Mouse (Mus musculus) splenic B cell, adult 2 months (primary cell): ENCODE measurements around the gene Zkscan5.

Experiments used
- DNase-seq: peaks from one replicate; pipeline ENCODE4 v3.0.0-alpha.2; 2011; ENCODE audit warnings: low read depth, low spot score
- H3K27me3 ChIP-seq: 2 replicates; pipeline ENCODE4 v1.6.1; 2012; ENCODE audit warnings: mild to moderate bottlenecking, low read length, moderate library complexity, mixed read lengths; ENCODE audit not compliant: control insufficient read depth, poor library complexity, insufficient read depth, severe bottlenecking
- H3K36me3 ChIP-seq: 2 replicates; pipeline ENCODE4 v1.6.1; 2012; ENCODE audit warnings: mild to moderate bottlenecking, low read length, moderate library complexity, mixed read lengths; ENCODE audit not compliant: control insufficient read depth, poor library complexity, insufficient read depth, severe bottlenecking

Zkscan5 gene

DNA sequence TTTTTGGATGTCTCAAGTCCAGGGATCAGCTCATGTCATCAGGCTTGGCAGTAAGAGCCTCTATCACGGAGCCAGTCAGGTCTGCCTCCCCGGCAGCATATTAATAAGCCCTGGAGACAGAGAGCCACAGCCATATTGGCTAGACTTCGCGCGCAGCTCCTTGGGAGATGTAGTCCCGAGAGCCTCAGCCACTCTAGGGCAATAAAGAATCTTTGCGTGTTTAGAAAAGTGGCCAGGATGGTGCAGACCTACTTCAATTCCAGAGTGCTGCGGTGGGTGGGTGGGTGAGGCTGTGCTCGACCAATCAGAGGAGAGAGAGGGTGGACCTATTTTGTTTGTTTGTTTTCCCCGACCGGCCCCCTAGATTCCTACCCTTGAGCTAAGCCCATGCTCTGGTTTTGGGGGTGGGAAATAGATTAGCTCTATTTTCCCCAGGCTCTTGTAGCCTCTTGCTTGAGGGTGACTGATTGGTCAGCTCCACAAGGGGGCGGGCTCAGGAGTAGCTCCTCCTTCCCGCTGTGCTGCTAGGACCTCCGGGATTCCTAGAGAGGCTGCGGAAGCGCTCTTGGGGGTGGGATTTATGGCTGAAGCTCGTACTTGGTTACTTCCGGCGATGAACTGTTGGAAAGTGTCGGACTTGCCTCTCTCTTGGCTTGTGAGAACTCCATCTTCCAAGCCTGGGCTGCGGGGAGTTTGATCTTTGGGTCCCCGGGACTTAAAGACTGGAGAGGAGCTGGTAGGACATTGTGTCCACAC is at the start of gene Zkscan5:
TSS of gene Zkscan5 (plus strand) at position 627 of the 756 bp plus-strand sequence.
- DNase-seq = peak; percentile 97
- Histone ChIP-seq H3K27me3 (no peaks in the 10 kb centered on the region), H3K36me3 (no peaks in the 10 kb centered on the region)

DNA sequence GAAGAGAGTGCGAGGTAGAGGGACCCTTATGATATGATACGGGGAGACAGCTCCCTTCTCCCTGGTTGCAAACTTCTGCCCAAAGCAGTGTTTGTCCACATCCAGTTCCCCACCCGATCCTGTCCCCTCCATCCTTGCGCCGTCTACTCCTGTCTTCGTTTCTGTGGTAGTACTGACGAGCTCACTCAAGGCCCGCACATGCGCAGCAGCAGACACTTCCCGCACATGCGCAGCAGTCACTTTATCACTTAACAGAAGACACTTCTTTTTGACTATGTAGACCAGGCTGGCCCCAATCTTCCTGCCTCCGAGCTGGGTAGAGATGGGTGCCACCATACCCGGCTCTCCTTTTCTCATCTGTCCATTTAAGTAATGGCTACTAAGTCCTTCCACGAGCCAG is 43.0 kb upstream of the Zkscan5 start:
- H3K36me3 ChIP-seq = peaks cover 4% of the 10 kb centered on the region
- DNase-seq = no peak
- no peaks in the 10 kb centered on the region for H3K27me3 ChIP-seq

DNA sequence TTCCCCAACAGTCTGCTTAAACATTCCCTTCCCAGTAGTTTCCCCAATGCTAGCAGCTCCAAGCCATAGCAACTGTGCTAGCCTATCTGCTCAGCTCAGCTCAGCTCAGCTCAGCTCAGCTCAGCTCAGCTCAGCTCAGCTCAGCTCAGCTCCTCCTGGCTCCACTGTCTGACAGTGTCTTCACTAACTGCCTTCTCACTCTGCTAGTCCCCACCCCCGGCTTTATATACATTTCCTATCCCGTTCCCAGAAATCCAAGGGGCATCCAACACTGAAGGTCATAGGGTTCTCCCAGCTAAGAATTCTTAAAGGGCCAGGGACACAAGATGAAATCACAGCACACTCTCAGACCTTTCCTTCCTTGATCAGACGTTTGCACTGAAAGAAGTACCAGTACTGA is 39.7 kb upstream of the Zkscan5 start:
- DNase-seq = no peak
- H3K27me3 ChIP-seq = no peaks in the 10 kb centered on the region
- no peaks in the 10 kb centered on the region for H3K36me3 ChIP-seq

DNA sequence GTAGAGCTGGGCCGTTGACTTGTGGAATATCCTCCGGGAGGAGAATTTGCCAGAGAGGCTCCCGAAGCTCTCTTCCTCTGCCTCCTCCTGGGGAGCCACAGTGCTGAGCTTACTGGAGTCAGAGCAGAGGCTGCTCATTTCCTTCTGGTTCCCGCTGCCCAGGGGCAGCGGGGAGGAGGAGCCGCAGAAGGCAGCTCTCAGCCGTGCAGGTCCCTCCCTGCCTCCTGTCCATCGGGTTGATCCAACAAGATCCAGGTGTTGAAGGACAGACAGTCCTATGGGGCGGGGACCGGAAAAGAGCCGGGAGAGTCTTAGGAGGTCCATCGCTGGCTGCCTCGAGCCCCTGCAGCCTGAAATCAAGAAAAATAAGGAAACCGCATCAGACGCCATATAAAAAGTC is 39.2 kb upstream of the Zkscan5 start:
- DNase-seq = no peak
- H3K27me3 ChIP-seq = no peaks in the 10 kb centered on the region
- peaks cover under 1% of the 10 kb centered on the region; the same call in 1 of the 2 replicates for H3K36me3 ChIP-seq

DNA sequence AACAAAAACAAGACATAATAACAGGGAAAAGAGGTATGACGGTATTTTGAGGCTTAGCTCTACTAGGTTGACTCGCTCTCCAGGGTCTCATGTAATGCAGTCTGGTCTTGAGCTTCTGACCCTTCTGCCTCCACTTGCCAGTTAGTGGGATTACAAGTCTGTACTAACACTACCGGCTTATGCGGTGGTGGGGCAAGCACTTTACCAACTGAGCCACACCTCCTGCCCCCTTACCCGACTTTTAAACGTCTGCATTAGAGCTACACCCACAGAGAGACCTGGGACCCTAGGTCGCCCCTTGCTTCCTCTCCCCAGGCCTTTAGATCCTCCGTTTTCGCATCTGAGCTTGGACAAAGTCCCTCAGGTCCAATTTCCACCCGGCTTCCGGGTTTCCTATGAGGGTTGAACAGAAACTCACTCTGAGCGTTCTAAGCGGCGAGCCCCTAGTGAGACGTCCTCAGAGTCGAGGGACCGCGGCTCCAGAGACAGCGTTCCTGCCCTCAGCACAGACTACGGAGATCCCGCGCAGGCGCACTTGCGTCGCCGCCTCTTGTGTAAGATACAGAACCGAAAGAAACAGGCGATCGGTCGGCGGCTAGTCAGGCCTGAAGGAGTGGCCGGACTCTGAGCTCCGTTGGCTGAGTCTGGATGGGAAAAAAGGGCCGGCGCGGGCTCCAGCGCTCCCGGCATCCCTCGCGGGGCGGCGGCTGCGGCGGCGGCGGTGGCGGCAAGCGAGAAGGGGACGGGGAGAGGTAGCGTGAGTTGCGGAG is 37.6 kb upstream of the Zkscan5 start, which contains the start of the genes Ptcd1 and Cpsf4:
TSS of gene Ptcd1 (minus strand) at position 573 of the 770 bp plus-strand sequence.
TSS of gene Cpsf4 (plus strand) at position 678 of the 770 bp plus-strand sequence.
- Histone ChIP-seq H3K36me3 (peaks cover 2% of the 10 kb centered on the region; the same call in 1 of the 2 replicates), H3K27me3 (no peaks in the 10 kb centered on the region)
- peak; percentile 98 for DNase-seq

DNA sequence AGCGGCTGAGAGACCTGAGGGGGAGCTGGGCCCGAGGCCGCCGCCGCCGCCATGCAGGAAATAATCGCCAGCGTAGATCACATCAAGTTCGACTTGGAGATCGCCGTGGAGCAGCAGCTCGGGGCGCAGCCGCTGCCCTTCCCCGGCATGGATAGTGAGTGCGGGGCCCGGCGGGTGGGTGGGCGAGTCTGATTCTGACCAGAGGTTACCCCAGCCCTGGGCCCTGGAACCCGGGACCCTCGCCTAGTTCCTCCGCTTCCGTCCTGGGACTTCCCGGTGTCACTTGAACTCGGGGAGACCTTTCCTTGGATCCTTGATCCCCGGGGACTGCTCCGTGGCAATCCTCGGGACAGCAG is 37.1 kb upstream of the Zkscan5 start:
- H3K36me3 ChIP-seq = peaks cover 2% of the 10 kb centered on the region; the same call in 1 of the 2 replicates
- DNase-seq = no peak
- H3K27me3 ChIP-seq = no peaks in the 10 kb centered on the region

DNA sequence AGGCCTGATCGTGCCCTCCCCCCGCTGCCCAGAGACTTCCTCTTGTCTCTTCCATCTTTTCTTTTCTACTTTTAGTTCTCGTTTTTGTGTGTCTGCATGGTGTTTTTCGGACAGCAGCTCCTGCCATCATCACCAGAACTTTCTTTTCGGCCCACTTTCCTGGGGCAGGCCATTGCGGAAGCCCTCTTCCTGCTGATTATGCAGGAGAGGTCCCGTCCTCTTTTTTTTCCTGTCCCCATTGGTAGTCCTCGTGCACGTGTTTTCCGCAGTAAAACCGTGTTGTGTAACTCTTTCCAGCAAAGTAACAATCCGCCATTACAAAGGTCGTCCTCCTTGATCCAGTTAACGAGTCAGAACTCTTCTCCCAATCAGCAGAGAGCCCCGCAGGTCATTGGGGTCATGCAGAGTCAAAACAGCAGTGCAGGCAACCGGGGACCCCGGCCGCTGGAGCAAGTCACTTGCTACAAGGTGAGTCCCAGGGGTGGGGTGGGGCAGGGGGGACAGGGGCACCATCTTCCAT is 25.8 kb upstream of the Zkscan5 start:
- H3K27me3 ChIP-seq = no peaks in the 10 kb centered on the region
- DNase-seq = no peak
- H3K36me3 ChIP-seq = peaks cover 16% of the 10 kb centered on the region

DNA sequence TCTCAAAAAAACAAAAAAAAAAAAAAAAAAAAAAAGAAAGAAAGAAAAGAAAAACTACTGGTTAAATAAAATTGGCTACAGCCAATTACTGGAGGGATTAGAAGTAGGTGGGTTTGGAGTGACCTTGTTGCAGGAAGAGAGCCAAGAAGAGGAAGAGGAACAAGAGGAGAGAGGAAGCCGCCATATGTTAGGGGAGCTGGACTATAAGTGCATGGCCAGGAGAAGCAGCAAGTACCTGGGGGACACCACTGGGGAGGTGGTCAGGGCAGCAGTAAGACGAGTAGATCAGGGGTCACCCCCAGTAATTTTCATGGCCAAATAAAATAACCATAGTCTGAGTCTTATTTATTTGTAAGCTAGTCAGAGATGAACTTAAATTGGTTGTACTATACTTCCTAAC is 19.1 kb upstream of the Zkscan5 start:
- no peak for DNase-seq
- peaks cover 11% of the 10 kb centered on the region for H3K36me3 ChIP-seq
- H3K27me3 ChIP-seq = no peaks in the 10 kb centered on the region

DNA sequence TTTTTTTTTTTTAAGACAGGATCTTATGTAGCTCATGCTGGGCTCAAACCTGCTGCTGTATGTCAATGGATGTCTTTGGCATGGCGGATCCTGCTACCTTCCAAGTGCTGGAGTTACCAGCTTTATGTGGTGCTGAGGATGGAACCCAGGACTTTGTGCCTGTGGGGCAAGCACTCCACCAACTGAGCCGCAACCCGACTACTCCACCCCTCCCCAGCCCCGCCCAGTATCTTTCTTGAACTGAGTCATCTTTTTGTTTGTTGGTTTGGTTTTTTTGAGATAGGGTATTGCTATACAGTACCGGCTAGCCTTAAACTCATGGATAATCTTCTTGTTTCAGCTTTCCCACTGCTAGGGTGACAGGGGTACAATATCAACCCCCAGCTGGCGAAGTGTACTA is 14.9 kb upstream of the Zkscan5 start:
- no peak for DNase-seq
- H3K36me3 ChIP-seq = peaks cover 5% of the 10 kb centered on the region
- H3K27me3 ChIP-seq = no peaks in the 10 kb centered on the region

DNA sequence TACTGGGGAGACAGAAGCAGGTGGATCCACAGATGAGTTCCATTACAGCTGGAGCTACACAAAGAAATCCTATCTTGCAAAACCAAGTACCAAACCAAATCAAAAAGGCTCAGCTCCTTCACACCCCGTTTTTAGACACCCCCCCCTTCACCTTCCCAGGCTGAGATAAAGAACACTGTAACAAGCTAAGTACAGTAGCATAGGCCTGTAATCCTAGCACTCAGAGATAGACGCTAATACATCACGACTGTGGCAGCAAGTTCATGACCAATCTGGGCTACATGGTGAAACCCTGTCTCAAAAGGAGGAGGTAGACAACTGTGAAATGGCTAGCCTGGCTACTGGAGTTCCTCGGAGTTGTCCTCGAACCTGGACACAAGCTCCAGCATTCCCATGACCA is 14.0 kb upstream of the Zkscan5 start:
- DNase-seq = no peak
- Histone ChIP-seq H3K27me3 (no peaks in the 10 kb centered on the region), H3K36me3 (peaks cover 7% of the 10 kb centered on the region)

DNA sequence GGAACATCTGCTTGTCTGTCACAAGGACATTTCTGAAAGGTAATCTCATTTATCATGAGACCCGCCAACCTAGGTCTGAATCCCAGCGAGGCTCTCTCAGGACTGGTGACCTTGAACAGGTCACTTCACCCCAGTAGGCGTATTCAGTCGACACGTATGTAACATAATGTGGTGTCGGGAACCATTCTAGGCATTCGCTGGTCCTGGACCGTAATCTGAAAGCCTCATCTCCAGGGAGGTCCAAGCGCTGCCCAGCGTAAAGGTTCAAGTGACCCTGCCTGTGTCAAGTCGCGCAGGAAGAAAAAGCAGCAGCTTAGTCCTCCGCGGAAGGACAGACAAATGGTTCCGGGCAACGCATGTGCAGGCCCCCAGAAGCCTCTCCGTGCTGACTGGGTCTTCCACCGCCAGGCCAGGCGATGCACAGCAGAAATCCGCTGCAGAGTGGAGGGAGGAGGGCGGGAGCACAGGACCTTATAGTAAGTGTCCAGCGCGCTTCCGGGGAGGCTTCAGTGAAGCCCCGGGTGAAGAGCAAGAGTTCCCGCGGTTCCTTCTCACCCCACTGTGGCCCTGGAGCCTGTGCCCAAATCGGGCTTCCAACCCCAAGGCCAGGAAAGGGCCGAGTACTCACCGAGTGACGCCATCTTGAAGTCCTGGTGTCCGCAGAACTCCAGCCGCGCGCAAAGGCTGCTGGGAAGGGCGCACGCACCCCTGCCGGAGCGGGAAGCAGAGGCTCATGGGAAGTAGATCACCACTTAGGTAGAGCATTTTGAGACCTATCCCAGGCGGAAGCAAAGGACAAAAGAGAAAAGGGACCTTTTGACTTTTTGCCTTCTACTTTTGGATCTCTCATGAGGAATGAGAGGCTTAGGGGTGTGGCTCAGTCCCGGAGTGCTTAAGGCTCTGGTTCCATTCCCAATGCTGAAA is 13.2 kb upstream of the Zkscan5 start:
- Histone ChIP-seq H3K27me3 (no peaks in the 10 kb centered on the region), H3K36me3 (peaks cover 4% of the 10 kb centered on the region)
- peak; percentile 89 for DNase-seq

DNA sequence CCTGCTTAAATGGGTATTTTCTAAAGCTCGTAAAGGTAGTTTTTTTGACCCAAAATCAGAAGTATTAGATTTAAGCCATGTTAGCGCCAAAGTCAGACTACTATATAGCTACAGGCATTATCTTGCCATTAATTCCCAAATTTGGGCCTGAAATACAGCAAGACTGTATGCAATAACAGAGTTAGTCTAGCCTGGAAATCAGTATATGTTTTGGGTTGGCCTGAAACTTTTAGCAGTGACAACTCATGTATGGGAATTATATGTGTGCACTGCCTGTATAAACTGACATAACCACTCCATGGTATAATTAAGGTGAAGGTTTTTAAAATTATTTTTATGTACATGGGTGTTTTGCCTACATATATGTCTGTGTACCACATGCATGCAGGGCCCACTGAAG is 12.4 kb upstream of the Zkscan5 start, which contains the start of gene Atp5j2:
TSS of gene Atp5j2 (minus strand) at position 101 of the 400 bp plus-strand sequence.
- DNase-seq = no peak
- peaks cover 4% of the 10 kb centered on the region for H3K36me3 ChIP-seq
- H3K27me3 ChIP-seq = no peaks in the 10 kb centered on the region

DNA sequence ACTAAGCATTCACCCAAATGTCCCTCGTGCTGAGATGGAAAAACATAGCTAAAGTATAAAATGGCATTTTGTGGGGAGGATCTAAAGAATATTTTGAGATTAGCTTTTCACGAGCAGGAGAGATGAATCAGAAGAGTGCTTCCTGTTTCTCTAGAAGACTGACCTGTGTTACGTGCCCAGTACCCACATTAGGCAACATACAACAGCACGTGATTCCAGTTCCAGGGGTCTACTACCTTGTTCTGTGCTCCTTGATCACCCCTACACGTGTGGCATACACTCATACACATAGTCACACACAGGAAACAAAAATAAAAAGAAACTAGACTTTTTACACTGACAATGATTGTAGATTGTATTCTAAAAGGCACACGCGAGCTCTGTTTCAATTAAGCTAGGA is 4.0 kb upstream of the Zkscan5 start:
- DNase-seq = no peak
- no peaks in the 10 kb centered on the region for H3K27me3 ChIP-seq
- H3K36me3 ChIP-seq = no peaks in the 10 kb centered on the region; the same call in 1 of the 2 replicates

DNA sequence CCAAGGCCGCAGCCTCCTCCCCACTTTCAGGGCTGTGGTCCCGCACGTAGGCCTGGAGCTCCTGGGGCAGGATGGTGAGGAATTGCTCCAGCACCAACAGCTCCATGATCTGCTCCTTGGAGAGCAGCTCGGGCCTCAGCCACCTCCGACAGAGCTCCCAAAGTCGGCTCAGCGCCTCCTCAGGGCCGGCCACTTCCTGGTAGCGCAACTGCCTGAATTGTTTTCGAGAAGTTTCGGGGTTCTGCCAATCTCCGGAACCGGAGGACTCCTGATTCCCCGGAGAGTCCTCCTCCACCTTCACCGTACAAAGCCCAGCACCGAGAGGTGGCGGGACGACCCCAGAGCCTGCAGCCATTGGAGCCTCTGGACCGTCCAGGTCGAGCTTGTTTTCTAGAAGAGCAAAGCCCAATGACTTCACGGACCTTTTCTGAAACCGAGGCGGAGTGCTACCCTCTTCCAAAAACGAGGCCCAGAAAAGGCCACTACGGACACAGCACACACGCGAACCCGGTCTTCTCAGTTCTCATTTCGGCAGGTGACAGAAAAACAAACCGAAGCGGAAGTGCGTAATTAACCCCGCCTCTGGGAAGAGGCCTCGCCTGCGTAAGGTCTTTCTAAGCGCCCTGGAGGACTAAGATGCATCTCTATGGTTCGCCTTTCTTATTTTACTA is 2.9 kb upstream of the Zkscan5 start, which contains the start of gene Zkscan14:
TSS of gene Zkscan14 (minus strand) at position 548 of the 671 bp plus-strand sequence.
- peak; percentile 95 for DNase-seq
- Histone ChIP-seq H3K27me3 (no peaks in the 10 kb centered on the region), H3K36me3 (no peaks in the 10 kb centered on the region; the same call in 1 of the 2 replicates)
